ENCODE assay signal across 13 mouse cellular contexts in the genomic region with DNA sequence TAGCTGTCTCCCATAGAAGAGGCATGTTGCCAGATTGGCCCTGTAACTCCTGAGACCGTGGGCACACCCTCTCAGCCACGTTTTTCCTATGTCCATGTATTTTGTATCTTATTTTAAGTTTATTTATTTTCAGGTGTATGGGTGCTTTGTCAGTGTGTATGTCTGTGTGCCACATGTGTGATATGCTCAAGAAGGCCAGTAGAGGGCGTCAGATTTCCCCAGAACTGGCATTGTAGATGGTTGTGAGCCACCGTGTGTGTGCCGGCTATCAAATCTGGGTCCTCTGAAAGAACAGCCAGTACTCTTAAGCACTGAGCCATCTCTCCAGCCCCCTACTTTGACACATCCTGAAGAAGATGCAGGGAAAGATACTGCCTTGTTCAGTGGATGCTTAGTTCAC. TPM values are rescaled to one million over a fixed set of nuclear protein-coding genes. Genes with fewer than 3 reads are reported as not detected.
DNase-seq lines count a peak whose midpoint lies in the region; ATAC-seq and TF ChIP-seq lines count a peak whose summit lies in the region.
"Had no signal": no experiment of that assay in that cellular context is flagged by ENCODE, and none has a peak within 500 bp of the region (broad histone marks: within the 10 kb centered on the region; RNA-seq: fewer than 3 reads in every experiment).

No protein-coding gene starts in this region.

- TF ChIP-seq EP300 in lung, postnatal 0 days (IDR thresholded peaks at IDR 0.05): no peak

- H3K36me3 ChIP-seq in forebrain, embryonic 13.5 days (ENCODE audit: poor library complexity, severe bottlenecking): no peaks in the 10 kb centered on the region
- no peaks in the 10 kb centered on the region for H3K36me3 ChIP-seq in forebrain, embryonic 10.5 days (replicated peaks)
- H3K36me3 ChIP-seq in lung, postnatal 0 days (ENCODE audit: insufficient read depth, low read length): no peaks in the 10 kb centered on the region
- no peaks in the 10 kb centered on the region for H3K36me3 ChIP-seq in hindbrain, embryonic 13.5 days
- H3K36me3 ChIP-seq: G1E had no signal

- no peak overlapping the region for H3K4me3 ChIP-seq in forebrain, embryonic 13.5 days
- H3K4me3 ChIP-seq in forebrain, embryonic 10.5 days: no peak overlapping the region
- no peak overlapping the region for H3K4me3 ChIP-seq in lung, postnatal 0 days (ENCODE audit: low read depth, low read length)
- H3K4me3 ChIP-seq in hindbrain, embryonic 13.5 days: no peak overlapping the region
- H3K4me3 ChIP-seq in olfactory bulb, adult 2 months (ENCODE audit: insufficient read depth, low read depth, low read length): no peak overlapping the region

- no peaks in the 10 kb centered on the region for H3K9me3 ChIP-seq in forebrain, embryonic 13.5 days (replicated peaks)
- no peaks in the 10 kb centered on the region for H3K9me3 ChIP-seq in forebrain, embryonic 10.5 days
- H3K9me3 ChIP-seq in lung, postnatal 0 days (ENCODE audit: low read length): no peaks in the 10 kb centered on the region
- H3K9me3 ChIP-seq in hindbrain, embryonic 13.5 days: no peaks in the 10 kb centered on the region
- H3K9me3 ChIP-seq: G1E had no signal

- TF ChIP-seq CTCF in lung, postnatal 0 days (IDR thresholded peaks at IDR 0.05): peak; percentile 11; the same call in 1 of the 2 replicates
- TF ChIP-seq CTCF in olfactory bulb, adult 2 months (IDR thresholded peaks at IDR 0.05; ENCODE audit: insufficient read depth, low read depth, low read length): no peak

- ATAC-seq in forebrain, embryonic 13.5 days: no peak
- ATAC-seq in lung, postnatal 0 days: no peak
- ATAC-seq in hindbrain, embryonic 13.5 days (ENCODE audit: low FRiP score): no peak

- no peak for TF ChIP-seq POLR2A in olfactory bulb, adult 2 months (IDR thresholded peaks at IDR 0.05; ENCODE audit: insufficient read depth, low read depth, low read length)

- H3K4me2 ChIP-seq in forebrain, embryonic 13.5 days: no peak overlapping the region
- no peak overlapping the region for H3K4me2 ChIP-seq in lung, postnatal 0 days (replicated peaks; ENCODE audit: low read depth, low read length)
- no peak overlapping the region for H3K4me2 ChIP-seq in hindbrain, embryonic 13.5 days

- no peaks in the 10 kb centered on the region for H3K27me3 ChIP-seq in forebrain, embryonic 13.5 days
- no peaks in the 10 kb centered on the region for H3K27me3 ChIP-seq in forebrain, embryonic 10.5 days (ENCODE audit: poor library complexity, severe bottlenecking)
- no peaks in the 10 kb centered on the region for H3K27me3 ChIP-seq in lung, postnatal 0 days (replicated peaks; ENCODE audit: insufficient read depth, low read length)
- H3K27me3 ChIP-seq in hindbrain, embryonic 13.5 days: no peaks in the 10 kb centered on the region

- H3K27ac ChIP-seq in forebrain, embryonic 13.5 days: peak overlapping the region; percentile 70
- no peak overlapping the region for H3K27ac ChIP-seq in forebrain, embryonic 10.5 days
- no peak overlapping the region for H3K27ac ChIP-seq in lung, postnatal 0 days (ENCODE audit: low read length)
- peak overlapping the region; percentile 92 for H3K27ac ChIP-seq in hindbrain, embryonic 13.5 days
- H3K27ac ChIP-seq in olfactory bulb, adult 2 months (ENCODE audit: insufficient read depth, low read depth, low read length): peak overlapping the region; percentile 67

- WGBS in forebrain, embryonic 13.5 days: 69% methylated on average over 5 of the region's 5 CpGs
- WGBS in forebrain, embryonic 10.5 days: 77% methylated on average over 5 of the region's 5 CpGs
- WGBS in lung, postnatal 0 days: 71% methylated on average over 5 of the region's 5 CpGs
- WGBS in hindbrain, embryonic 13.5 days: 66% methylated on average over 5 of the region's 5 CpGs
- 71% methylated on average over 5 of the region's 5 CpGs for WGBS in olfactory bulb, adult 2 months

- no peak overlapping the region for H3K9ac ChIP-seq in forebrain, embryonic 13.5 days
- H3K9ac ChIP-seq in lung, postnatal 0 days (replicated peaks; ENCODE audit: low read depth): no peak overlapping the region
- no peak overlapping the region for H3K9ac ChIP-seq in hindbrain, embryonic 13.5 days

- H3K4me1 ChIP-seq in forebrain, embryonic 13.5 days: peaks cover 9% of the 10 kb centered on the region; the same call in 1 of the 2 replicates
- H3K4me1 ChIP-seq in forebrain, embryonic 10.5 days: peaks cover 11% of the 10 kb centered on the region
- H3K4me1 ChIP-seq in lung, postnatal 0 days (ENCODE audit: insufficient read depth, low read depth, low read length): no peaks in the 10 kb centered on the region; the same call in 1 of the 2 replicates
- H3K4me1 ChIP-seq in hindbrain, embryonic 13.5 days (replicated peaks): peaks cover 22% of the 10 kb centered on the region
- peaks cover 23% of the 10 kb centered on the region for H3K4me1 ChIP-seq in olfactory bulb, adult 2 months (ENCODE audit: control insufficient read depth, insufficient read depth, low read length)

- no peak for DNase-seq in forebrain, embryonic 10.5 days (ENCODE audit: extremely low spot score, low spot score)
- no peak for DNase-seq in lung, postnatal 0 days (ENCODE audit: low spot score)
- DNase-seq in lung, postnatal 10 days: no peak
- DNase-seq in cerebellum, adult 11 months: no peak
- no peak for DNase-seq in gastrocnemius, postnatal 25 days
- DNase-seq: cerebellum, adult 9-10 months; gastrocnemius, postnatal 36 days; kidney, postnatal 14 days had no signal

RNA-seq across cellular contexts. Expression of a gene that starts 12.2 kb away (rescaled TPM):
- not detected in 2 replicates for polyA plus RNA-seq in forebrain, embryonic 13.5 days (2015; fragmentation: Nextera tagmentation; extraction: Ambion mirVana)
- polyA plus RNA-seq in forebrain, embryonic 10.5 days (2016; fragmentation: Nextera tagmentation; extraction: Ambion mirVana): not detected in 2 replicates
- 0.04 TPM in 1 of 2 replicates, not detected in the other for polyA plus RNA-seq in lung, postnatal 0 days (2015; fragmentation: Nextera tagmentation; extraction: Ambion mirVana)
- polyA plus RNA-seq in hindbrain, embryonic 13.5 days (2015; fragmentation: Nextera tagmentation; extraction: Ambion mirVana): 0.08 TPM in 1 of 2 replicates, not detected in the other
- not detected in 2 replicates for polyA plus RNA-seq in olfactory bulb, adult 2 months (2012; ENCODE audit: insufficient read depth, insufficient read length, low replicate concordance, missing spikeins)
- total RNA-seq in gastrocnemius, postnatal 25 days (2021): not detected
- total RNA-seq: G1E; gastrocnemius, postnatal 36 days had no signal
- polyA plus RNA-seq: G1E; heart, embryonic 14.5 days had no signal

RNA-seq across cellular contexts. Expression of a gene that starts 44.7 kb away (rescaled TPM):
- 0.15 and 0.25 TPM in 2 replicates for polyA plus RNA-seq in forebrain, embryonic 13.5 days (2015; fragmentation: Nextera tagmentation; extraction: Ambion mirVana)
- 0.02 and 0.11 TPM in 2 replicates for polyA plus RNA-seq in forebrain, embryonic 10.5 days (2016; fragmentation: Nextera tagmentation; extraction: Ambion mirVana)
- 0.02 TPM in 1 of 2 replicates, not detected in the other for polyA plus RNA-seq in lung, postnatal 0 days (2015; fragmentation: Nextera tagmentation; extraction: Ambion mirVana)
- 0.31 and 0.57 TPM in 2 replicates for polyA plus RNA-seq in hindbrain, embryonic 13.5 days (2015; fragmentation: Nextera tagmentation; extraction: Ambion mirVana)
- polyA plus RNA-seq in olfactory bulb, adult 2 months (2012; ENCODE audit: insufficient read depth, insufficient read length, low replicate concordance, missing spikeins): not detected in 2 replicates
- not detected for total RNA-seq in gastrocnemius, postnatal 25 days (2021)
- total RNA-seq: gastrocnemius, postnatal 36 days had no signal
- polyA plus RNA-seq: G1E had no signal

Comparison
In these comparisons a context has a peak if more than half of its experiments do, and no peak if none do; other contexts are left out.
1. H3K27ac ChIP-seq: peak in forebrain, embryonic 13.5 days (single experiment), hindbrain, embryonic 13.5 days (single experiment) and olfactory bulb, adult 2 months (single experiment); none in forebrain, embryonic 10.5 days (single experiment) and lung, postnatal 0 days (single experiment).